Mouse (Mus musculus) MEL (cell line): ENCODE results near the gene Pigl. TPM values are rescaled to one million over a fixed set of nuclear protein-coding genes. Genes with fewer than 3 reads are reported as not detected.
"Not testable (repeated sequence)": the region's sequence is repeated elsewhere in the genome, so short reads cannot be mapped to it uniquely, and the experiment has no call there.

Source experiments
- DNase-seq: peaks from one replicate; pipeline ENCODE4 v3.0.0; 2011; ENCODE audit warnings: low read depth, low spot score
- H3K27ac ChIP-seq: 2 replicates; pipeline ENCODE4 v1.5.1; 2012; ENCODE audit warnings: low read depth, mild to moderate bottlenecking, control low read depth, low read length, moderate library complexity; ENCODE audit not compliant: control insufficient read depth
- H3K27me3 ChIP-seq, 2 experiments: fragments of 150-350 bp in 1 of 2; sonication (generic) in 1 of 2; 2 replicates each; pipeline ENCODE4 v1.6.1; 2012; ENCODE audit warnings: low read length in 2 of 2, mild to moderate bottlenecking in 2 of 2, improper control_type of control experiment in 1 of 2, moderate library complexity in 1 of 2; ENCODE audit not compliant: insufficient read depth in 2 of 2, control insufficient read depth in 1 of 2
- H3K36me3 ChIP-seq, 2 experiments: 2 replicates each; pipeline ENCODE4 v1.6.1; 2012 to 2014; ENCODE audit warnings: low read length in 2 of 2, improper control_type of control experiment in 1 of 2, inconsistent platforms in 1 of 2, mild to moderate bottlenecking in 1 of 2; ENCODE audit not compliant: insufficient read depth in 2 of 2, control insufficient read depth in 1 of 2
- H3K4me1 ChIP-seq, 2 experiments: fragments of 150-350 bp in 1 of 2; sonication (generic) in 1 of 2; 2 replicates each; pipeline ENCODE4 v1.6.1; 2012; ENCODE audit warnings: low read length in 2 of 2, improper control_type of control experiment in 1 of 2, mild to moderate bottlenecking in 1 of 2; ENCODE audit not compliant: insufficient read depth in 2 of 2, control insufficient read depth in 1 of 2
- H3K4me3 ChIP-seq, 2 experiments: fragments of 150-350 bp in 1 of 2; sonication (generic) in 1 of 2; 2 replicates each; pipeline ENCODE4 v1.5.1; 2012; ENCODE audit warnings: low read depth in 2 of 2, low read length in 2 of 2, mild to moderate bottlenecking in 2 of 2, moderate library complexity in 2 of 2, control low read depth in 1 of 2, improper control_type of control experiment in 1 of 2; ENCODE audit not compliant: control insufficient read depth in 1 of 2, insufficient read depth in 1 of 2
- H3K79me2 ChIP-seq: 2 replicates; pipeline ENCODE4 v1.6.1; 2012; ENCODE audit warnings: mild to moderate bottlenecking, low read length, moderate library complexity; ENCODE audit not compliant: control insufficient read depth, poor library complexity, insufficient read depth
- H3K9ac ChIP-seq: 2 replicates; pipeline ENCODE4 v1.6.1; 2012; ENCODE audit warnings: low read depth, mild to moderate bottlenecking, control low read depth, low read length, moderate library complexity; ENCODE audit not compliant: control insufficient read depth, poor library complexity, severe bottlenecking
- H3K9me3 ChIP-seq: fragments of 150-350 bp; sonication (generic); replicated peaks from 2 replicates; pipeline ENCODE4 v1.6.1; 2012; ENCODE audit warnings: mild to moderate bottlenecking, low read length, improper control_type of control experiment, moderate library complexity; ENCODE audit not compliant: insufficient read depth
- BHLHE40 ChIP-seq: IDR thresholded peaks from 2 replicates; pipeline ENCODE4 v1.6.1; 2012; ENCODE audit warnings: low read depth, mild to moderate bottlenecking, inconsistent platforms, low read length, improper control_type of control experiment, borderline replicate concordance
- CHD2 ChIP-seq: IDR thresholded peaks from 2 replicates; pipeline ENCODE4 v1.6.1; 2011; ENCODE audit warnings: low read length, improper control_type of control experiment
- CTCF ChIP-seq, 3 experiments: IDR thresholded peaks in 2 of 3; conservative IDR thresholded peaks in 1 of 3; 2 replicates each; pipeline ENCODE4 v1.5.1; 2011 to 2012; ENCODE audit warnings: low read length in 3 of 3, low read depth in 2 of 3, mild to moderate bottlenecking in 2 of 3, improper control_type of control experiment in 1 of 3, inconsistent platforms in 1 of 3, mixed read lengths in 1 of 3, moderate library complexity in 1 of 3; ENCODE audit not compliant: control insufficient read depth in 1 of 3, insufficient read depth in 1 of 3, poor library complexity in 1 of 3, severe bottlenecking in 1 of 3
- E2F4 ChIP-seq: IDR thresholded peaks from 2 replicates; pipeline ENCODE4 v1.6.1; 2011; ENCODE audit warnings: low read depth, low read length, improper control_type of control experiment, borderline replicate concordance
- GATA1 ChIP-seq: IDR thresholded peaks from 2 replicates; pipeline ENCODE4 v1.6.1; 2011; ENCODE audit warnings: low read depth, low read length, improper control_type of control experiment
- HCFC1 ChIP-seq: IDR thresholded peaks from 2 replicates; pipeline ENCODE4 v1.6.1; 2012; ENCODE audit warnings: low read depth, mild to moderate bottlenecking, inconsistent platforms, low read length, improper control_type of control experiment, moderate library complexity
- KAT2A ChIP-seq: conservative IDR thresholded peaks from 2 replicates; pipeline ENCODE4 v1.6.1; 2012; ENCODE audit warnings: low read depth, low read length, improper control_type of control experiment, inconsistent platforms
- MAX ChIP-seq: IDR thresholded peaks from 2 replicates; pipeline ENCODE4 v1.6.1; 2011; ENCODE audit warnings: low read length, improper control_type of control experiment
- MAZ ChIP-seq: IDR thresholded peaks from 2 replicates; pipeline ENCODE4 v1.6.1; 2012; ENCODE audit warnings: low read depth, mild to moderate bottlenecking, inconsistent platforms, low read length, improper control_type of control experiment
- MXI1 ChIP-seq: IDR thresholded peaks from 2 replicates; pipeline ENCODE4 v1.6.1; 2011; ENCODE audit warnings: mild to moderate bottlenecking, low read depth, low read length, improper control_type of control experiment
- MYB ChIP-seq: IDR thresholded peaks from 2 replicates; pipeline ENCODE4 v1.6.1; 2011; ENCODE audit warnings: mild to moderate bottlenecking, low read depth, low read length, improper control_type of control experiment
- MYC ChIP-seq: IDR thresholded peaks from 2 replicates; pipeline ENCODE4 v1.6.1; 2011; ENCODE audit warnings: low read depth, mild to moderate bottlenecking, low read length, improper control_type of control experiment, moderate library complexity
- NELFE ChIP-seq: IDR thresholded peaks from 2 replicates; pipeline ENCODE4 v1.6.1; 2011; ENCODE audit warnings: low read depth, low read length, improper control_type of control experiment
- POLR2A ChIP-seq, 2 experiments: IDR thresholded peaks; 2 replicates each; pipeline ENCODE4 v1.6.1; 2011 to 2012; ENCODE audit warnings: low read length in 2 of 2, mild to moderate bottlenecking in 2 of 2, control low read depth in 1 of 2, improper control_type of control experiment in 1 of 2, low read depth in 1 of 2, moderate library complexity in 1 of 2; ENCODE audit not compliant: control insufficient read depth in 1 of 2, insufficient read depth in 1 of 2, poor library complexity in 1 of 2
- POLR2AphosphoS5 ChIP-seq: IDR thresholded peaks from 2 replicates; pipeline ENCODE4 v1.6.1; 2012; ENCODE audit warnings: low read depth, borderline replicate concordance, mild to moderate bottlenecking, inconsistent platforms, low read length, moderate library complexity, mixed read lengths
- RCOR1 ChIP-seq: IDR thresholded peaks from 2 replicates; pipeline ENCODE4 v1.6.1; 2012; ENCODE audit warnings: low read depth, mild to moderate bottlenecking, inconsistent platforms, low read length, improper control_type of control experiment
- SIN3A ChIP-seq: IDR thresholded peaks from 2 replicates; pipeline ENCODE4 v1.6.1; 2012; ENCODE audit warnings: low read length, improper control_type of control experiment, inconsistent platforms
- TBP ChIP-seq: IDR thresholded peaks from 2 replicates; pipeline ENCODE4 v1.8.0; 2011; ENCODE audit warnings: low read depth, low read length, improper control_type of control experiment
- USF1 ChIP-seq: IDR thresholded peaks from 2 replicates; pipeline ENCODE4 v1.6.1; 2014; ENCODE audit warnings: low read depth, mild to moderate bottlenecking, inconsistent platforms, low read length, improper control_type of control experiment, moderate library complexity
- USF2 ChIP-seq, 2 experiments: IDR thresholded peaks; 2 replicates each; pipeline ENCODE4 v1.6.1; 2011 to 2012; ENCODE audit warnings: improper control_type of control experiment in 2 of 2, low read length in 2 of 2, borderline replicate concordance in 1 of 2, inconsistent platforms in 1 of 2, low read depth in 1 of 2, mild to moderate bottlenecking in 1 of 2; ENCODE audit not compliant: insufficient read depth in 1 of 2
- ZKSCAN1 ChIP-seq: IDR thresholded peaks from 2 replicates; pipeline ENCODE4 v1.6.1; 2012; ENCODE audit warnings: low read depth, mild to moderate bottlenecking, inconsistent platforms, low read length, improper control_type of control experiment, moderate library complexity
- ZMIZ1 ChIP-seq: IDR thresholded peaks from 2 replicates; pipeline ENCODE4 v1.6.1; 2012; ENCODE audit warnings: low read depth, mild to moderate bottlenecking, inconsistent platforms, low read length, improper control_type of control experiment, moderate library complexity
- ZNF384 ChIP-seq: IDR thresholded peaks from 2 replicates; pipeline ENCODE4 v1.6.1; 2012; ENCODE audit warnings: low read depth, mild to moderate bottlenecking, inconsistent platforms, low read length, improper control_type of control experiment
- polyA plus RNA-seq, 2 experiments: library from polyadenylated mRNA; stranded (reverse) in 1 of 2; unstranded in 1 of 2; fragments of >175 nt in 1 of 2; fragments of >200 nt in 1 of 2; gene quantifications; 2 replicates each; pipeline versions ENCODE4 v1.2.1 to v1.2.4; 2012; ENCODE audit warnings: low replicate concordance in 2 of 2, low read depth in 1 of 2; ENCODE audit not compliant: insufficient read length in 2 of 2, insufficient read depth in 1 of 2, missing spikeins in 1 of 2
- total RNA-seq: library from RNA; depleted of rRNA; stranded (reverse); fragments of 300-350 nt; gene quantifications from 2 replicates; pipeline ENCODE4 v1.2.3, GENCODE M21; 2012

Pigl gene
- total and polyA plus RNA-seq, 3 experiments = 2.0 to 4.1 TPM; not detected in 1

GRCm38 (mm10) chr11:62462529-62462928 lies 4.3 kb downstream of the Pigl start:
- H3K27ac ChIP-seq, H3K9ac ChIP-seq, H3K4me3 ChIP-seq, H3K27me3 ChIP-seq, H3K9me3 ChIP-seq: not testable (repeated sequence)
- peak; percentile 41 for DNase-seq
- TF ChIP-seq ZNF384 (peak; percentile 89), TBP (peak; percentile 81; the same call in 1 of the 2 replicates)
- Histone ChIP-seq H3K79me2 (peaks cover 22% of the 10 kb centered on the region), H3K36me3 (peaks cover 0 to 48% of the 10 kb centered on the region in 2 experiments; a peak in 2 of 4 replicates), H3K4me1 (peaks cover 39 to 50% of the 10 kb centered on the region in 2 experiments)

GRCm38 (mm10) chr11:62463225-62463915 lies 5.1 kb downstream of the Pigl start:
- no peak overlapping the region for H3K4me3 ChIP-seq
- no peak overlapping the region for H3K27ac ChIP-seq
- TF ChIP-seq SIN3A = 0 out of 2 replicates have a peak, but pooled peaks have one; percentile 9
- TF ChIP-seq MYC = no peak
- peak; percentile 88 for TF ChIP-seq ZNF384
- no peak for TF ChIP-seq CTCF (IDR thresholded peaks at IDR 0.05 in 2 of 3, conservative IDR thresholded peaks at IDR 0.05 in 1 of 3; ENCODE audit: control insufficient read depth in 1 of 3, insufficient read depth in 1 of 3, low read depth in 2 of 3, low read length in 3 of 3, poor library complexity in 1 of 3, severe bottlenecking in 1 of 3)
- peaks cover 0 to 55% of the 10 kb centered on the region in 2 experiments; a peak in 2 of 4 replicates for H3K36me3 ChIP-seq
- DNase-seq = peak; percentile 36
- H3K4me1 ChIP-seq = peaks cover 42 to 56% of the 10 kb centered on the region in 2 experiments
- no peaks in the 10 kb centered on the region for H3K27me3 ChIP-seq
- peaks cover 14% of the 10 kb centered on the region for H3K79me2 ChIP-seq
- H3K9me3 ChIP-seq = no peaks in the 10 kb centered on the region
- no peak overlapping the region for H3K9ac ChIP-seq

- Histone ChIP-seq H3K9me3 (no peaks in the 10 kb centered on the region), H3K9ac (peak overlapping the region; percentile 8; the same call in 1 of the 2 replicates), H3K4me1 (peaks cover 42 to 55% of the 10 kb centered on the region in 2 experiments), H3K27ac (peak overlapping the region; percentile 53), H3K4me3 (peak overlapping the region; percentile 4 to 5; a peak in 2 of 4 replicates), H3K36me3 (peaks cover 0 to 55% of the 10 kb centered on the region in 2 experiments; a peak in 2 of 4 replicates), H3K27me3 (no peaks in the 10 kb centered on the region), H3K79me2 (peaks cover 3% of the 10 kb centered on the region)
- peak; percentile 92 for DNase-seq
- peak; percentile 91 for TF ChIP-seq MYC
- no peak for TF ChIP-seq POLR2AphosphoS5
- TF ChIP-seq BHLHE40 = peak; percentile 60; the same call in 1 of the 2 replicates
- TF ChIP-seq RCOR1 = peak; percentile 99
- peak; percentile 50; the same call in 1 of the 2 replicates for TF ChIP-seq MAZ
- 0 out of 4 replicates have a peak, but pooled peaks of 1 of the 2 experiments have one; percentile 35 for TF ChIP-seq POLR2A (IDR thresholded peaks at IDR 0.05; ENCODE audit: control insufficient read depth in 1 of 2, insufficient read depth in 1 of 2, low read depth in 1 of 2, low read length in 2 of 2, poor library complexity in 1 of 2)
- no peak for TF ChIP-seq ZKSCAN1
- TF ChIP-seq USF1 = no peak
- TF ChIP-seq MYB = peak; percentile 62
- peak; percentile 46; the same call in 1 of the 2 replicates for TF ChIP-seq ZNF384
- TF ChIP-seq E2F4 = no peak
- no peak for TF ChIP-seq CTCF (IDR thresholded peaks at IDR 0.05 in 2 of 3, conservative IDR thresholded peaks at IDR 0.05 in 1 of 3; ENCODE audit: control insufficient read depth in 1 of 3, insufficient read depth in 1 of 3, low read depth in 2 of 3, low read length in 3 of 3, poor library complexity in 1 of 3, severe bottlenecking in 1 of 3)
- TF ChIP-seq MXI1 = peak; percentile 27; the same call in 1 of the 2 replicates
- peak; percentile 63 for TF ChIP-seq HCFC1
- TF ChIP-seq ZMIZ1 = no peak
- TF ChIP-seq NELFE = 0 out of 2 replicates have a peak, but pooled peaks have one; percentile 22
- no peak for TF ChIP-seq USF2 (IDR thresholded peaks at IDR 0.05; ENCODE audit: borderline replicate concordance in 1 of 2, insufficient read depth in 1 of 2, low read depth in 1 of 2, low read length in 2 of 2)
- 0 out of 2 replicates have a peak, but pooled peaks have one; percentile 14 for TF ChIP-seq KAT2A
- TF ChIP-seq MAX = peak; percentile 69; the same call in 1 of the 2 replicates
- TF ChIP-seq GATA1 = peak; percentile 98
- TF ChIP-seq CHD2 = peak; percentile 25; the same call in 1 of the 2 replicates
Observed at GRCm38 (mm10) chr11:62464696-62465095, 6.4 kb downstream of the Pigl start.
